Mouse (Mus musculus): ENCODE data around the gene Plekhm3.

Plekhm3 gene

GRCm38 (mm10) chr1:64779415-64779814 lies 177.2 kb downstream of the Plekhm3 start:
- no peak for DNase-seq (ENCODE audit: low spot score in 2 of 2)

DNA sequence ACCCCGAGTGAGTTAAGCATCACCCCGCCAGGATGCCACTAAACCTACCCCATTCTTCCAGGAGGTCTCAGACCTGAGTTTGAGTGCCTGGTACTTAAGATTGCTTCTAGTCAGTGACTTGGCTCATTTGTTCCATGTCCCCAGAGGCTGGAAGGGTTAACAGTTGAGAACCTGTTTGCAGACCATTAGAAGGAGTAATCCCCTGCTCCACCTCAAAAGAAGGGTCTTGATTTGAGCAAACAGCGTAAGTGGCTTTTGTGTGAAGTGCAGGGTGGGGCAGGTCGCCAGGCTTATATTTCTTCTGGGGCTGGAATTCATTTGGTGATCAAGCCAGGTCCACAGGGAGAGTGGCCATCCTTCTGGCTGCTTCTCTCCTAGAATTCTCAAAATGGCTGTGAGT lies 183.3 kb downstream of the Plekhm3 start:
- DNase-seq (ENCODE audit: low spot score in 2 of 2), result no peak

DNA sequence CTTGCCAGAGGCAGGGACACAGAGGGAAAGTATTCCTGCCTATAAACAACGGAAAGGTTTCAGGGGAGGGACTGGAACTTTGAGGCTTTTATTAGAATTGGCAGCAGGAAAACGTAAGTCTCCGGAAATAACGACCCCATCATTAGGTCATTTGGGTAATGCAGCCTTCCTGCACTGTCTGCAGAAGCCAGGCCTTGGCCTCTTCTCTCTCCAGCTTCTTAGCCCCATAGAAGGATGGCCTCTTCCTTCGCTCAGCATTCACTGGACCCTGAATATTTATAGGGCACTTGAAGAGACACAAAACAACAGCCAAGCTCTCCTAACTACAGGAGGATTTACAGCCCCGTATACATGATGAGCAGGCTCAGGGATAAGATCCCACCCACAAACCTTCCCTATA lies 186.5 kb downstream of the Plekhm3 start:
- no peak for DNase-seq (ENCODE audit: low spot score in 2 of 2)

- DNase-seq (ENCODE audit: low spot score in 2 of 2), result no peak
Observed at GRCm38 (mm10) chr1:64761646-64762045, 195.0 kb downstream of the Plekhm3 start.

GRCm38 (mm10) chr1:64757766-64758165 lies 198.9 kb downstream of the Plekhm3 start:
- no peak for DNase-seq (ENCODE audit: low spot score in 2 of 2)

- no peak for DNase-seq (ENCODE audit: low spot score in 2 of 2)
Observed at GRCm38 (mm10) chr1:64757254-64757653, 199.4 kb downstream of the Plekhm3 start.

DNA sequence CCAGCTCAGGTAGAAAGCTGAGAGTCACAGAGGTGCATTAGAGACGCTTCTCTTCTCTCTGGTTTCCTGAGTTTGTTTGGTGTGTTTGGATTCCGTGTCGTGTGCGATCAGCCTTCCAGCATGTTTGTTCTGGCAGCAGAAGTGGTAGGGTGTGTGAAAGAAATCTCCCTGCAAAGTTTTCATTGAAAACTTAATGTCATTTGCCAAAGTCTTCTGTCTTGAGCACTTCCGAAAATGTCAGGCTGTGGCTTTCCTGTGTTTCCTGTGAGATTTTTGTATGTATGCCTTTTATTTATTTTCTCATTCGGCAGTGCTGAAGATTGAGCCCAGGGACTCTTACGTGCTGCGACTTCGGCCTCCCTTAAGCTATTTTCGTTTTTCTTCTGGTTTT lies 200.0 kb downstream of the Plekhm3 start:
- DNase-seq (ENCODE audit: low spot score in 2 of 2), result no peak

DNA sequence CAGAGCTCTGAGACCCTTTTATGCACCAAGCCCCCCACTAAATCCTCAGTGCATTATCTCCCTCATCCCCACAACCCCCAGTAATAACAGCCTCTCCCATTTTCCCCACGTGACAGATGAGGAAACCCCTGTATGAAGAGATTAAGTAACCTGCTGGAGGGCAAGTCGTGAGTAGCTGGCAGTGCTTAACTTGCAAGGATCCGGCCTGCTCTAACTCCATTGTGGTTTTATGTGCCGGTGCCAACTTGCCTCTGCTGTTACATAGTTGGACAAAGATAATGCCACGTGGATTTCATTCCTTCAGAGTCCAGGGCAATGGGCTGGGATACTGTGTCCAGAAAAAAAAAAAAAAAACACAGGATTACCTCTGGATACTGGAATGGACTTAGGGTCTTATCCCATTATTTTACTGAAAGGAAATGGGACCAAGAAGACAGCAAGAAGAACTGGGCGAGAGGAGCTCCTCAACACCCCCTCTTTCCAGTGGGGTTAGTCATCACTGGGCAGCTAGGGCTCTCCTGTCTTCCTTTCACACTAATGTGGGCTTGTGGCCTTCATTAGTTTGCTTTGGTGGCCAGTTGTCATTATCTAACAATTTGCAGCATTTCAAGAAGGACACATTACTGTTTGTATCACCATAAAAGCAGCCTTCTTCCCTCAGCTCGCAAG lies 200.5 kb downstream of the Plekhm3 start:
- DNase-seq (ENCODE audit: low spot score in 2 of 2), result no peak

DNA sequence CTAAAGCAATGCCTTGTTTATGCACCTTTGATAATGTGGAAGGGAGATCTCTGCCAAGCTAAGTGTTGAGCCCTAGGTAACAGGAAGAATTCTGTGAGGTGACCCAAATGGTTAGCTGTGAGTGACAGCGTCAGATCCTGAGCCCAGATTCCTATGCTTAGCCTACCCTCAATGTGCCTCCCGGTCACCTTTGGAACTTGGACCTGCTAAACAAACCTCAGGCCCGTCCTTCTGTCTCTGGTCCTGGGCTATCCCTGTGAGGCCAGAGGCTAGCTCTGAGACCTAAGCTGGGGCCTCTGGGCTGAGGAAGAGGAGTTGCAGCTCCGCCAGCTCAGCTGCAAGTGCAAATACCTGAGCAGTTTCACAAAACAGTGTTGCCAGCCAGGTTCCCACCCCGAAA lies 202.0 kb downstream of the Plekhm3 start:
- no peak for DNase-seq (ENCODE audit: low spot score in 2 of 2)

GRCm38 (mm10) chr1:64753668-64754067 lies 203.0 kb downstream of the Plekhm3 start:
- DNase-seq (ENCODE audit: low spot score in 2 of 2), result no peak

- no peak for DNase-seq (ENCODE audit: low spot score in 2 of 2)
Observed at GRCm38 (mm10) chr1:64753109-64753508, 203.5 kb downstream of the Plekhm3 start.

DNA sequence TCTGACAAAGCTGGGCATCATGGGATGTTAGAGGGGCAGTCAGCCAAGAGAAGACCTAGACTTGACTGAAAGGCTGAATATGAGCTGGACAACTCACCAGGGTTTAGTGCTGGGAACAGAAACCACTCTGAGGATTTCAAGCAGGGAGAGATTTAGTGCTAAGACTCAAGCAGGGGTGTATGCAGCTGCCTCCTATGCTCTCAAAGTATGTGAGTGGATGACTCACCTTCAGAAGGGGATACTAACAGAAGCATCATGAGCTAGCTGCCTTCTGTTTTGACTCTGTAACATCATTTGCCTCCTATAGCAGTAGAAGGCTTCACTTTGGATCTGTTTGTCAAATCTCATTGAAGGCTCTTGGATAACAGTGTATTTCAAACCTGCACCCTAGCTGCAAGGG lies 212.0 kb downstream of the Plekhm3 start:
- no peak for DNase-seq (ENCODE audit: low spot score in 2 of 2)

DNA sequence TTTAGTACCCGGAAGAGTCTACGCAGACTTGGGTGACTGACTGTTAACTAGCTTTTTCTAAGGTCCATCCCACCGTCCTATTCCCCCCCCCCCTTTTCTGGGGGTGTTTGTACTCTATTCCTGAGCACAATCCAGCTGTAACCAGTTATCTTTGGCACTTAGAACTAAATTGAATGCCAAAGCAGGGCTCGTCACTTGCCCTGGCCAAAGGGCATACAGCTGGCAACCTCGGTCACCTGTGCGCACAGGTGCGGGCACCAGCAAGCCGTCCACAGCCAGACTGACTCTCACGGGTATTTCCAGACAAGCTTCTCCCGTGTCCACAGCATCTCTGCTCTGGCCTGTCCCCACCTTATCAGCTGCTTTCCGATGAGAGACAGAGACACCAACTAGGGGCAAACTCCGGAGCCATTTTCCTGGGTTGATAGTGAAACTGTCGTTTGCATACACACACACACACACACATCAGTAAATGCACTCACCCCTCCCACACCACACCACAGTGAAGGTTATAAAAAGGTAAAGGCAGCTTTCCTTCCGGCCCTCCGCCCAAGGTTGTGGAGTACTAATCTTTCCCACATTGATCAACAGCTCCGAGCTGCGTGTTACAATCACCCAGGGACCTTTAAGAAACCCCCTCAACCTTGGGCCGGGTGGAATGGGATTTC lies 213.7 kb downstream of the Plekhm3 start:
- DNase-seq (ENCODE audit: low spot score in 2 of 2), result no peak

DNA sequence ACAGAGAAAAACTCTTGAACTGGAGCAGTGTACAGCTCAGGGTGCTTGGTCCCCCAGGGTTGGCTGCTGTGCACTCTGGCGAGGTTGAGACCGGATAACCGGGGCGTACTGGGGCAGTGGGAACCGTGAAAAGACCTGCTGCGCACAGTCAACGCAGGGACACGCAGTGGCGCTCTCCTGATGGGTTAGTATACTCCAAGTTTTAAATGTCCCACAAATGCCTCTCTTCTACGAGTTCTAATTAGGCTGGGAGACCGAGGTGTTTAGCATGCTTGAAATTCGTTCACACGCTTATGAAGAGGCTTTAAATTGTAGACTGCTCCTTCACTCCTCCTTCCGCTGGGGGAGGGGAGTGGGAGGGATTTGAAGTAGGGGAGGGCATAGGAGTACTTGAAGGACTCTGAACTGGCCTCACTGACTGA lies 218.0 kb downstream of the Plekhm3 start:
- no peak for DNase-seq (ENCODE audit: low spot score in 2 of 2)

DNA sequence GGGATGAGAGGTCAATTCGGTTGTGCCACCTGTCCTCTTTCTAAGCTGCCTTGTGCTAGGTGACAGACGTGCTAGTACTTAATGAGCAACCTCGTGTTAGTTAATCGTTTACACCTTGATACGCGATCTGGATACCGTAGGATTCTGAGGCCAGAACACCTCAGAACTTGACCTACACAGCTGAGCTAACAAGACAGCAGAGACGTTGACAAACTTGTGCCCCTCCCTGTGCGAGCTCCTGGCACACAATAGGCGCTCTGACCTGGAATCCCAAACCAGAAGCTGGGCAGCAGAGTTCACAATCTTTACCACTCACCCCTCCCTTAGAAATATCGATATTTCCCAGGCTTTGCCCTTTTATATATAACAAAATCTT lies 218.5 kb downstream of the Plekhm3 start:
- DNase-seq (ENCODE audit: low spot score in 2 of 2), result no peak

- peak; percentile 48 to 64 for DNase-seq (ENCODE audit: low spot score in 2 of 2)
Observed at GRCm38 (mm10) chr1:64737502-64738179, 219.0 kb downstream of the Plekhm3 start, which contains the start of gene Fzd5. TSS of gene Fzd5 (minus strand) at chr1:64737751.

DNA sequence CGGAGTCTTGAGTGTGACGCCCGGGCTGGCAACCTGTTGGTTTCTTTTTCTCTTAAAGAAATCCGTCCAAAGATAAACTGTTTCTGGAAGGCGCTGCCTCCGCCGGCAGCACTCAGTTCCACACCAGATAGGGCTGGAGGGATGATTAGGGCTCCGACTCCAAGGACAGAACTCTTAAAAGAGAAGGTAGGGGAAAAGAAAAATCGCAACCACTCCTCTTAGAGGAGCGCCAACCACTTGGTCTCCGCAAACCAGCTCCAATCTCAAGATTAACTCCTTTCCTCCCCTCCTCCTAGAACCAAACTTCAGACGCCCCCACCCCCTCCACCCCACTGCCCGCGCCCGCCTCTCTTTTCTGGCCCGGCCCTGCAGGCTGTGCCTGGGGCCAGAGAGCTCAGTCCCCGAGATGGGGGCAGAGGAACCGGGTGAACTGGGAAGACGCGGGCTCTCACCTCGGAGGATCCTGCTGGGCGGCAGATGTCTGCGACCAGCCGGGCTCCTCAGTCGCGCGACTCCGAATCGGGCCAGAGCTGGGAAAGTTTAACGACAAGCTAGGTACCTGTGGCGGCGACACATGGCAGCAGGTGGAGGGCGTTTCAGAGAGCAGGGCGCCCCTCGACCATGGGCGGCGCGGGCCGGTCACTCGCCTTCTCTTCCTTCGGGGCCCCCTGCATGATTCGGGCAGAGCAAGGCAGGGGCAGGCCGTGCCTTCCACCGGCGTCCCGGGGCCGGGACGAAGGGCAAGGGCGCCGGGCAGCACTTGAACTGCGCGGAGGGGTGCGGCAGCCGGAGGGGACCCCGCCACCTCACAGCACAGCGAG lies 219.7 kb downstream of the Plekhm3 start:
- no peak for DNase-seq (ENCODE audit: low spot score in 2 of 2)
